Mouse (Mus musculus) thymus, postnatal 0 days (tissue): Measurements from ENCODE around the gene Kif7. TPM values are rescaled to one million over a fixed set of nuclear protein-coding genes. Genes with fewer than 3 reads are reported as not detected.

Source experiments
- DNase-seq: peaks from one replicate; pipeline ENCODE4 v3.0.0-alpha.2; 2015; ENCODE audit warnings: low spot score
- polyA plus RNA-seq: library from polyadenylated mRNA; unstranded; fragments of >200 nt; fragmentation: Nextera tagmentation; extraction: Ambion mirVana; gene quantifications from 2 replicates; pipeline ENCODE4 v1.2.1, GENCODE M21; 2015

Kif7 gene
- polyA plus RNA-seq = 2.2 and 2.5 TPM in 2 replicates

DNA sequence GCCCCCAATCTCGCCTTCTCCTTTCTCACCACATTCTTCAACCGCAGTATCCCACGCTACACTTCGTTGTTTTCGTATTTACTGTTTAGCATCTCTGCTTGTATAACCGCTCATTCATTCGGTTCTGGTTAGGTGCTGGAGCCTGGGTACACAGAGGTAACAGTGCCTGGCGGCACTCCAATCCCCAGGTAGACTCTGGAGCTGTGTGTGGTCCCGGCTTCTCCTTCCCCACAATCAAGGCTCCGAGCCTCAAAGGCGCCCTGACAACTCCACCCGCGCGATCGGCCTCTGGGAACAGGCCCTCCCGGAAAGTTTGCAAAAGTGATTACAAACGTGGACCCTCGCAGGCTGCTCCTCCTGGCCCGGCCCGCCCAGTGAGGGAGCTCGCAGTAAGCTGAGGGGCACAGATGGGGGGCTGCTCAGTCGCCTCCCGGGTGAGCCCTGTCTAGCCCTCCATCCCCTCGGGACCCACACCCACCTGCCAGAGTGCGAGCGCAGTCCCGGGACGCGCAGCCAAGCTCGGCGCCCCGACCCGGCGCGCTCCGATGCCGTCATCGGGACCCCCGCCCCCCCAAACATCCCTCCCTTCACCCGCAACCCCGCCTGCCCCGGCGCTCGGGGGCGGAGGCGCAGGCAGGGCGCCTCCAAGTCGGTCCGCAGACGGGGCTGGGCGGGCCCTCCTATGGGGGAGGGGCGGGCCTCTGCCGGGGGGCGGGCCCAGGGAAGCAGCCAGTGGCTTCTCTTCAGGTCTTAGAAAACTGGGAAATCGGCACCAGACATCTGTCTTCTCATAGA, at the start of gene Kif7:
TSS of gene Kif7 (minus strand) at position 534 of the 795 bp plus-strand sequence.
- peak; percentile 87 for DNase-seq

DNA sequence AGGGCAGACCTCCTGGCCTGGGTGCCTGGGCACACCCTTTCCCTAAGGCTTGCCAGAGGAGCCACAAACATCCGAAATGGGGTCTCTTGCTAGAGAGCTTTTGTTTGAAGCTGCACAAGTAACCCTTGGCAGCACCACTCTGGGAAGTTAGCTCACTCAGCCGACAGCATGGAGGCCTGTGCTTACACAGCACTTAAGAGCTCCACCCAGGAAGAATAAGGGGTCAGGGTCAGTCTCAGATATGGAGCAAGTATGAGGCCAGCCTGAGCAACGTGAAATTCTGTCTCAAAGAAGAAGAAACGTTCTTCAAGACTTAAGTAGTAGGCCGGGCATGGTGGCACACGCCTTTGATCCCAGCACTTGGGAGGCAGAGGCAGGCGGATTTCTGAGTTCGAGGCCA, 46.6 kb upstream of the Kif7 start:
- no peak for DNase-seq

- no peak for DNase-seq
Measured at GRCm38 (mm10) chr7:79761124-79761876, 45.8 kb upstream of the Kif7 start.

- DNase-seq = no peak
Measured at GRCm38 (mm10) chr7:79759766-79760165, 44.2 kb upstream of the Kif7 start.

DNA sequence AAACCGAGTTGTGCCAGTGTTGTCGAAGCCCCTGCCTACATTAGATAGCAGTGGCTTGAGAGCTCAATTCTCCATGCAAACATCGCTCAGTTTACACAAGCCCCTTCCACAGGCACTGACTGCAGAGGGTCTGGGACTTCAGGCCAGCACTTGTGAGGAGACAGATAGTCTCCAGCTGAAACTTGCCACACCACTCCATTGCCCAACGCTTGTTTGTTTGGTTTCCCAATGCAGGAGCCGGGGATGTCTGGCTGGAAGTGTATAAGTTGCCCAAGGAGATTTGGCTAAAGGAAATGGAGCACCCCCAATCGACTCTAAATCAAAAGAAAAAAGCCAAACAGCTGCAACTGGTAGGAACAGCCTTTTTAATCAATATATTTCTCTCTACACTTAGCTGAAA, 42.7 kb upstream of the Kif7 start:
- DNase-seq = no peak

DNA sequence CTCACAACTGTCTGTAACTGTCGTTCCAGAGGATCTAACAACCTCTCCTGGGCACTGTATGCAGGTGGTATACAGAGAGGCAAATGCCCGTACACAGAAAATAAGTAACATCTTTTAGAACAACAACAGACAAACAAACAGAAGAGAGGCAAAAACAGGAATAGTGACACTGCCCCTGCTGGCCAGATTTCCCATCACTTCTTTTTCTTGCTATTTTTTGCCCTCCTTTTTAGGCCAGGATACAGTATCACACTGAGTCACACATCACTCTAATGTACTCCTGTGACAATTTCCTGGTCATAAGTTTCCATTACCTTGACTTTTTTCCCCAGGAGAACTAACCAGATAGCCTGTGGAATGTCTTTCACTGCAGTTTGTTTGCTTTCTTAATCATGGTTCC, 40.8 kb upstream of the Kif7 start:
- DNase-seq = no peak

DNA sequence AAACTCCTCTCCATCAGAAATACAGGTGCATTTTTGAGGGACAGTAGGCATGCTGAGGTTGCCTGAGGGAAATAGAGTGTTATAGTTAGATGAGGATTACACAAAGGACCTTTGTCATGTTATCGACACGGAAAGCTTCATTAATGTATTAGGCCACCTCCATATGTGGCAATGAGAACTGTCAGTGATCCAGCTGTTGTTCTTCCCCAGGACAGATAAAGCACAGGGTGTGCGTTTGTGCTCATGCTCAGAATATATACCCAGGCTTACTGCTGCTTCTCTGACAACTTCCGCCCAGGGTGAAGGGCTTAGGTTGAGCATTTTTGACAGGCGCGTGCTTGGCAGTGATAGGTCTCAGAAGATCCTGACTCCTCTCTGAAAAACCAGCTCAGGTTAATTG, 34.0 kb upstream of the Kif7 start:
- no peak for DNase-seq

DNA sequence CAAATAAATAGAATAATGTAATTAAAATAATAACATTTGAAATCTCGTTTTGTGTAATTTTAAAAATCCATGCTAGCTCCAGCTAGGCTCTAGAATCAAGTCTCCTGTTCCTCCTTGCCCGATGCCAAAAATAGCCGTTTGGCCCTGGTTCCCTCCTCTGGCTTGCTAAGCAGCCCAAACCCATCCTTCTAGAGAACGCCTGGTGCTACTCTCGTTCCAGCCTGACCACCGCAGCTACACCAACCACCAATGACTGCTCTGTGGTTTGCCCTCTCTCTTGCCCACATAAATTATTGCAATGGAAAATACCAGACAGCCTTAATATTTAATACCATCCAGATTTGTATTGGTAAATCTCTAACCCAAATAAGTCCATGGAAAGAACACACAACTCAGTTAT, 32.1 kb upstream of the Kif7 start:
- no peak for DNase-seq

DNA sequence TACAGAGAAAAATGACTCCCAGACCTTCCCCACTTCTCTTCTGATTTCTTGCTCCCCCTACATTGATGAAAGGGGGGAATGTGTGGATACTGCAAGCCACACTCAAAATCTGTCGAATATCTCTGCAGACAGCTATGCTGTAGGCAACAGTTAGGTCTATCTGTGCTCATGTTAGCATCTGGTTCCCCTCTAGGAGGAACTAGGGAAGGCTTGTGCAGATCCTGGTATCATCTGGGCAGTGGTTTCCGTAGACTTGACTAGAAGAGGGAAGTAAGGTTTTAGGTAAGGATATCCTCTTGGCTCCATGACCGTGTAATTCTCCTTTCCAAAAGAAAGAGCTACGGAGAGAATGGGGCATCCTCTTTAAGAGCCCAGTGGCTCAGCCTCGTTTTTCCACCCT, 29.1 kb upstream of the Kif7 start:
- DNase-seq = no peak

- no peak for DNase-seq
Measured at GRCm38 (mm10) chr7:79744051-79744450, 28.5 kb upstream of the Kif7 start.

- peak; percentile 90 for DNase-seq
Measured at GRCm38 (mm10) chr7:79742659-79743536, 27.4 kb upstream of the Kif7 start, which contains the start of the genes Pex11a and Wdr93. Pex11a (minus strand) TSS chr7:79743131. Wdr93 (plus strand) TSS chr7:79743163.

DNA sequence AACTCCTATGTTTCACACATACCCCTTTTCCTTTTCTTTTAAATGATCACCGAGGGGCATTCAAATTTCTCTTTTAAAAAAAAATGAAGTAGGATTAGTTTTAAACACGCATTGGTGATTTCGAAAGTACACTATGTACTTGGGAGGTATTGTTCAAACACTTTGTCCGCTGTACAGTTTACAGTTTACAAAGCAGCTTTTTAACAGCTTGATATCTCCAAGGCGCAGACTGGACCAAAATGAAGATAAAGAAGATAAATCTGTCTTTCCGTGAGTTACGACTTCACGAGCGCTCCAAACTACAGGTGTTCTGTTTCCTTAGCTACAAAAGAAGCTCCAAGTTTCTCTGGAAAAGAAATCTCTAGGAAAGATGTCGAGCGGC, 26.7 kb upstream of the Kif7 start:
- no peak for DNase-seq

GRCm38 (mm10) chr7:79740279-79740678, 24.8 kb upstream of the Kif7 start:
- no peak for DNase-seq

- DNase-seq = no peak
Measured at GRCm38 (mm10) chr7:79738913-79739312, 23.4 kb upstream of the Kif7 start.

DNA sequence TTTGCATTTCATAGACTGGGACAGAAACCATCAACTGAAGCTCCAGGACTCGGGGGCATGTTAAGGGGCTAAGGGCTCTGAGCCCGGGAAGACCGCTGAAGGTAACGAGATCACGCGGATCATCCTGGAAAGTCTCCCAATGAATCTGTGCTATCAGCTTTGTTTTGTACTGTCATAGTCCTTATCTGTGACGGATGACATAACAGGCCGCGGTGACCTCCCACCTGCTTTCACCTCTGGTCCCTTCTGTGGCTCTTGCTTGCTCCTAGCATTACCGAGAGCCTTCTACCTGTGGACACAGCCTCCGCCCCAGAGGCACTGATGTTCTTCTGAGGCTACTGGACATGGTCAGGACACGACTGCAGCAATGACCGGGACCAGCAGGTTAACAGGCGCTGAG, 21.0 kb upstream of the Kif7 start:
- no peak for DNase-seq

DNA sequence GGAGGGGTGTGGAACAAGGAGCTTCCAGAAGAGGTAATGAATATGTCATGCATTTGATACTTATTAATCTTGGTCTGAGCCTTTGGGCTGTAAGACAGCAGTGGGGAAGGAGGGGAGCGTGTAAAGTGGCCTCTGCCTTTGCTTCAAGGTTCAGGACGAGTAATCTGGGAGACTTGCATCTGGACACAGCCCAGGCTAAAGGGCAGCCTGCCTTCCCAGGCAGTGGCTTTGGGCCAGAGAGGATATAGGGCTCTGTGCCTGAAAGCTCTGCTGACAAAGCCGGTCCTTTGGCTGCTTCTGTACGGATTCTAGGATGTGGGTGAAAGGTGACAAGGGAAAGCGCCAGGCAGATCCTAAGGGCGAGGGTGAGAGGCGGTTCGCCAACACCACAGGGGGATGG, 19.0 kb upstream of the Kif7 start:
- no peak for DNase-seq

DNA sequence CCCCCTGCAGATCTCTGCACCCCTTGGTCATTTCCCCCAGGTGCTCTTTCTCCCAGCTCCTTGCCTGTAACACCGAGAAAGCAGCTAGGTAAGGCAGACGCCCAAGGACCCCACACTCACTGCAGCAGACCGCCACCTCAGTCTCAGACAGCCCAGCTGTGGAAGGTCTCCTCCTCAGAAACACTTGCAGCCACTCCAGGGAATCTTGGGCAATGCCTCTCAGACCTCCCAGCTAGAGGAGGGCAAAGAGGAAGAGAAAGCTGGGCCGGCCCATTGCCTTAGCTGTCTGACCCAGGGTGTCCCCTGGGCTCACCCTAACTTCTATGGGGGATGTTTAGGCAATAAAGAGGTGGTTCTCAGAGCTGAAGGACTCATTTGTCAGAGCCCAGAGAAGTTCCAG, 17.1 kb upstream of the Kif7 start, which contains the start of gene Plin1:
TSS of gene Plin1 (minus strand) at position 282 of the 400 bp plus-strand sequence.
- no peak for DNase-seq

DNA sequence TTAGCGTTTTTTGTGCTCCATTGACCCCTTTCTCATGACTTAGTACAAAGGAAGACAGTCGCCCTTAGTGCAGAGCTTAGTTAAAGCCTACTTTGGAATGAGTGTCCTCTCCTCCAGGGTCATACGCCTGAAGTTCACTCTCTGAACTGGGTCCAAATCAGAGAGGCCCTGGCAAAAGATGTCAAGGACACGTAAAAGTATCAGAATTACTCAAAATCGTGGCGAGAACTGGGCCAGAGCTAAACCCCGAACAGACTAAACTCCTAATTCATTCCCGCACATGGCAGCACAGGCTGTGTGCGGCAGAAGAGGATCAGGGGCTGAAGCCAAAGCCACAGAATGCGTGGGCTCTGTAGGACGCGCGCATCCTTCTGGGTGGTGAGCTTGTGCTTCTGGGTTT, 15.9 kb upstream of the Kif7 start:
- DNase-seq = no peak

- DNase-seq = peak; percentile 23
Measured at GRCm38 (mm10) chr7:79729743-79730370, 14.3 kb upstream of the Kif7 start.

- peak; percentile 66 for DNase-seq
Measured at GRCm38 (mm10) chr7:79729169-79729568, 13.6 kb upstream of the Kif7 start.

- DNase-seq = peak; percentile 81
Measured at GRCm38 (mm10) chr7:79728219-79728618, 12.7 kb upstream of the Kif7 start.
